Mouse (Mus musculus): ENCODE results near the gene 5730455P16Rik. TPM values are rescaled to one million over a fixed set of nuclear protein-coding genes. Genes with fewer than 3 reads are reported as not detected.

Gene 5730455P16Rik
- polyA plus RNA-seq, 1 experiment from 2014 or later = 46.4 TPM

DNA sequence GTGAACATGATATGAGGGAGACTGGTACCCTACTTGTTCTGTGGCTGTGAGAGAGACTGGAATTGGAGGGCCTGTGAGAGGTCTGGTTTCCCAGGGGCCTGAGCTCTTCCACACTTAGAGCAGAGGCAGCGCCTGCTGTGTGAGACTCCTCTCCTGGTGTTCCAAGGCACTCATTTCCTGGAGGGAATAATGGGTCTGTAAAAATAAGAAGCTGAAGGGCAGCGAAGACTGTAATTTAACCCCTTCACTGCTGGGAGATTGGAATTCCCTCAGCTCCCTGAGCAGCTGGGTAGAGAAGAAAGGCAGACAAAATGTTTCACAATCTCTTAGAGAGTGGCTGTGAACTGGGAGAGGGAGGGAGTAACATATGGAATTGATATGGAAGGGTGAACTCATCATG is 35.4 kb downstream of the 5730455P16Rik start:
- Histone ChIP-seq H3K4me1 (ENCODE audit: control insufficient read depth, insufficient read depth, low read length) (no peaks in the 10 kb centered on the region), H3K27me3 (ENCODE audit: control insufficient read depth, insufficient read depth, low read length) (no peaks in the 10 kb centered on the region), H3K4me2 (ENCODE audit: low read depth, low read length) (no peak overlapping the region), H3K9ac (replicated peaks; ENCODE audit: low read depth, low read length) (no peak overlapping the region), H3K4me3 (ENCODE audit: low read depth, low read length) (no peak overlapping the region), H3K36me3 (ENCODE audit: control insufficient read depth, insufficient read depth, low read length) (no peaks in the 10 kb centered on the region), H3K9me3 (ENCODE audit: control insufficient read depth, low read length) (no peaks in the 10 kb centered on the region), H3K27ac (ENCODE audit: low read depth, low read length) (no peak overlapping the region)
- ATAC-seq (ENCODE audit: low read depth) = no peak
- 5% methylated on average over 2 of the region's 2 CpGs for WGBS

DNA sequence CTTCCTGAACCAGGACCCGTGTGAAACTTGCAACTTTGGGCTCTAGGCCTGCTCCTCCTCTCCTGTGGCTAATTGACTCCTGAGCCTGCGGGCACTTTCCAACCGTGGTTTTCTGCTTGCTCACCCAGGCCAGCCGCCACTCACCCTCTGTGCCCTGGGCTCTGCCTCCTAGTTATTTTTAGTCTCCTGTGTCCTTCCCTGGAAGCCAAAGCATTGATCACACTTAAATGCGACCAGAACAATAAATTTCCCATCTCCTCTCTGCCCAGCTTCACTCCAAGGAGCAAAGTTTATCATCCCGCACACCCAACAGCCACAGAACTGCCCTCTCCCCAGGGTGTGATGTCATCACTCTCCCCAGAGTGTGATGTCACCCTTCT is 41.5 kb downstream of the 5730455P16Rik start:
- ATAC-seq (ENCODE audit: low read depth) = no peak
- H3K27me3 ChIP-seq (ENCODE audit: control insufficient read depth, insufficient read depth, low read length) = no peaks in the 10 kb centered on the region
- H3K9ac ChIP-seq (replicated peaks; ENCODE audit: low read depth, low read length) = no peak overlapping the region
- 2% methylated on average over 6 of the region's 6 CpGs for WGBS
- H3K27ac ChIP-seq (ENCODE audit: low read depth, low read length) = peak overlapping the region; percentile 52
- H3K4me3 ChIP-seq (ENCODE audit: low read depth, low read length) = no peak overlapping the region
- no peak overlapping the region for H3K4me2 ChIP-seq (ENCODE audit: low read depth, low read length)
- no peaks in the 10 kb centered on the region for H3K36me3 ChIP-seq (ENCODE audit: control insufficient read depth, insufficient read depth, low read length)
- peaks cover 13% of the 10 kb centered on the region for H3K4me1 ChIP-seq (ENCODE audit: control insufficient read depth, insufficient read depth, low read length)
- no peaks in the 10 kb centered on the region for H3K9me3 ChIP-seq (ENCODE audit: control insufficient read depth, low read length)

DNA sequence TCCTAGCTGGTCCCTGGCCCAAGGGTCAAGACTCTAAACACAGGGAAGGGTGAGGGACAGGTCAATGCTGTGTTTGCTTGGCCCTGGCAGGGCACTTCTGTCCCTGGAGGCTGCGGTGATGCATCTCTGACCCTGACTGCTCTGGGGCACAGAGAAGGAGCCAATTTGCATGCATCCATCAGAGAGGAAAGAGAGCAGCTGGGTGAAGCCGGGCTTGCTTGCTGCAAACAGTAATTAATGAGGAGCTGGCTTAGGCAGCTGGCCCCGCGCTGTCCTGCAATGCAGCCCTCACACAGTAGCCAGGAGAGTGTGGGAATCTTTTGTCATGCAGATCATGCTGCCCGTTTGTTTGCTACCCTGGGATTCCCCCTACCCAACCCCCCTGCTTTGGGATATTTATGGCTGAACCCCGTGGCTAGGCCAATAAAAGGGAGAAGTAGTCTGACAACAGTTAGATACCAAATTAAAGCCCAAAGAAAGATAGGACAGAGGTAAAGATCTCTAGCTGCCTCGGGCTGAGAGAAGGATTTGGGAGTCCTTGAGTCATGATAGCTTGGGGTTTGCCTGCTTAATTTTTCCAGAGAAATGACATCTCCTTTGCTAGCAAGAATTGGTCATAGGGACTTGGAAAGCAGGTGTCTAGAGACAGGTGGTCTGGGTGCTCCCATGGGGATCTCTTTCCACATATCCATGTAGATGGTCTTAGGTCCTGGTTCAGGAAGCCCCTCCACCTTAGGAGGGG is 42.1 kb downstream of the 5730455P16Rik start:
- ATAC-seq (ENCODE audit: low read depth) = peak; percentile 90
- Histone ChIP-seq H3K9me3 (ENCODE audit: control insufficient read depth, low read length) (no peaks in the 10 kb centered on the region), H3K4me1 (ENCODE audit: control insufficient read depth, insufficient read depth, low read length) (peaks cover 13% of the 10 kb centered on the region), H3K36me3 (ENCODE audit: control insufficient read depth, insufficient read depth, low read length) (no peaks in the 10 kb centered on the region), H3K4me2 (ENCODE audit: low read depth, low read length) (no peak overlapping the region), H3K27me3 (ENCODE audit: control insufficient read depth, insufficient read depth, low read length) (no peaks in the 10 kb centered on the region), H3K27ac (ENCODE audit: low read depth, low read length) (peak overlapping the region; percentile 52), H3K4me3 (ENCODE audit: low read depth, low read length) (no peak overlapping the region), H3K9ac (replicated peaks; ENCODE audit: low read depth, low read length) (no peak overlapping the region)
- under 1% methylated on average over 7 of the region's 7 CpGs for WGBS

DNA sequence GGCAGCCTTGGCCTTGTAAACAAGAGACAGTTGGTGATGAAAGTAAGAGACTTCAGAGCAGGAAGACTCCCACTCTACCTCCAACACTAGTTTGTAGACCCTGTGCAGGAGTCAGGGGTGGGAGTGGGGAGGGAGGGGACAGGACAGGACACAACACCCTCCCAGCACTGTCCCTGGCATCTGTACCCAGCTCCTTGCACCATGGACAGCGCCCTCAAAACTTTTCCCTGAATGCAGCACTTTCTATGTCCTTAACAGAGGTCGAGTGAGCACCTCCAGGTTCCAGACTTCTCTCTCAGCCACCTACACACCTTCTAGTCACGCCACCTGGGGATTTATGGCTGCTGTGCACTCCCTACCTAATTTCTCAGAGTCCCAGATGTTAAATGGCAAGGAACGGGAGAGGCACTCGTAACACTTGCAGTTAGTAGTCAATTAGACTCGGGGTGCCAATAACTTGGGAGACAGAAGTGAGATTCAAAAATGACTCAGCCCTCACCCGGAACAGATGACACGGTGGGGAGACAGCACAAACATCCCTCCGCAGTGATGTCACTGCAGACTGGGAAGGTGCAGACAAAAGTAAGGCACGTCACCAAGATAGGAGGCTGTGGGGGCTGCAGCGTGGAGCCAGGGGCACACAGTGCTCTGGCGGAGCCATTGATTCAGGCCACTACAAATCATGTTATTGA is 45.0 kb downstream of the 5730455P16Rik start:
- Histone ChIP-seq H3K36me3 (ENCODE audit: control insufficient read depth, insufficient read depth, low read length) (no peaks in the 10 kb centered on the region), H3K4me2 (ENCODE audit: low read depth, low read length) (no peak overlapping the region), H3K9ac (replicated peaks; ENCODE audit: low read depth, low read length) (no peak overlapping the region), H3K4me3 (ENCODE audit: low read depth, low read length) (no peak overlapping the region), H3K4me1 (ENCODE audit: control insufficient read depth, insufficient read depth, low read length) (peaks cover 13% of the 10 kb centered on the region), H3K27me3 (ENCODE audit: control insufficient read depth, insufficient read depth, low read length) (no peaks in the 10 kb centered on the region), H3K27ac (ENCODE audit: low read depth, low read length) (no peak overlapping the region), H3K9me3 (ENCODE audit: control insufficient read depth, low read length) (no peaks in the 10 kb centered on the region)
- 38% methylated on average over 12 of the region's 12 CpGs for WGBS
- no peak for ATAC-seq (ENCODE audit: low read depth)

DNA sequence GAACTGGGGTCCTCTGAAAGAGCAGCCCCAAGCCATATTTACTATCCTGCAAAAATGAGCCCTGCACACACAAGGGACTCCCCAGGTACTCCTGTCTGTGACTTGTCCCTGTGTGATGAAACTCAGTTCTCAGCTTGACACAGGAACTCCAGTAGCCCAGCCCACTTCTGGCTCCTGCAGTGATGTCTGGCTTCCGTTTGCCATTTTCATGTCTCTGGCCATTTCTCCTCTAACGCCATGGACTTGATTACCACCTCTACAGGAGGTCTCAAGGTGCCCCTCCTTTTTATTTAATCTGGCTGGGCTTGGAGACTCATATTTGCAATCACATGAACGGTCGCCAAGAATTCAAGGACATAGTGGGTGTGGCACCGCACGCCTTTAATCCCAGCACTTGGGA is 53.2 kb downstream of the 5730455P16Rik start:
- Histone ChIP-seq H3K27me3 (ENCODE audit: control insufficient read depth, insufficient read depth, low read length) (no peaks in the 10 kb centered on the region), H3K36me3 (ENCODE audit: control insufficient read depth, insufficient read depth, low read length) (no peaks in the 10 kb centered on the region), H3K9me3 (ENCODE audit: control insufficient read depth, low read length) (no peaks in the 10 kb centered on the region), H3K27ac (ENCODE audit: low read depth, low read length) (no peak overlapping the region), H3K4me2 (ENCODE audit: low read depth, low read length) (no peak overlapping the region), H3K4me3 (ENCODE audit: low read depth, low read length) (no peak overlapping the region), H3K4me1 (ENCODE audit: control insufficient read depth, insufficient read depth, low read length) (no peaks in the 10 kb centered on the region), H3K9ac (replicated peaks; ENCODE audit: low read depth, low read length) (no peak overlapping the region)
- WGBS = 88% methylated on average over 6 of the region's 6 CpGs
- ATAC-seq (ENCODE audit: low read depth) = no peak

DNA sequence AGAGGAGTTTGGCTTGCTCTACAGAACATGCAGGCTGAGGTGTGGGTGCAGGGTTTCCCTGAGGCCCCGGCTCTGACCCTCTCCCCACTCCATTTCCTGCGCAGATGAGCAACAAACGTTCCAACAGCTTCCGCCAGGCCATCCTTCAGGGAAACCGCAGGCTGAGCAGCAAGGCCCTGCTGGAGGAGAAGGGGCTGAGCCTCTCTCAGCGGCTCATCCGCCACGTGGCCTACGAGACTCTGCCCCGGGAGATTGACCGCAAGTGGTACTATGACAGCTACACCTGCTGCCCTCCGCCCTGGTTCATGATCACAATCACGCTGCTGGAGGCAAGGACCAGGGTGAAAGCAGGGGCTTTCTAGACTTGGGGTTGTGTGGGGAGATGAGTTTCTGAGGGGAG is 54.6 kb downstream of the 5730455P16Rik start:
- H3K9me3 ChIP-seq (ENCODE audit: control insufficient read depth, low read length) = no peaks in the 10 kb centered on the region
- WGBS = 45% methylated on average over 13 of the region's 13 CpGs

DNA sequence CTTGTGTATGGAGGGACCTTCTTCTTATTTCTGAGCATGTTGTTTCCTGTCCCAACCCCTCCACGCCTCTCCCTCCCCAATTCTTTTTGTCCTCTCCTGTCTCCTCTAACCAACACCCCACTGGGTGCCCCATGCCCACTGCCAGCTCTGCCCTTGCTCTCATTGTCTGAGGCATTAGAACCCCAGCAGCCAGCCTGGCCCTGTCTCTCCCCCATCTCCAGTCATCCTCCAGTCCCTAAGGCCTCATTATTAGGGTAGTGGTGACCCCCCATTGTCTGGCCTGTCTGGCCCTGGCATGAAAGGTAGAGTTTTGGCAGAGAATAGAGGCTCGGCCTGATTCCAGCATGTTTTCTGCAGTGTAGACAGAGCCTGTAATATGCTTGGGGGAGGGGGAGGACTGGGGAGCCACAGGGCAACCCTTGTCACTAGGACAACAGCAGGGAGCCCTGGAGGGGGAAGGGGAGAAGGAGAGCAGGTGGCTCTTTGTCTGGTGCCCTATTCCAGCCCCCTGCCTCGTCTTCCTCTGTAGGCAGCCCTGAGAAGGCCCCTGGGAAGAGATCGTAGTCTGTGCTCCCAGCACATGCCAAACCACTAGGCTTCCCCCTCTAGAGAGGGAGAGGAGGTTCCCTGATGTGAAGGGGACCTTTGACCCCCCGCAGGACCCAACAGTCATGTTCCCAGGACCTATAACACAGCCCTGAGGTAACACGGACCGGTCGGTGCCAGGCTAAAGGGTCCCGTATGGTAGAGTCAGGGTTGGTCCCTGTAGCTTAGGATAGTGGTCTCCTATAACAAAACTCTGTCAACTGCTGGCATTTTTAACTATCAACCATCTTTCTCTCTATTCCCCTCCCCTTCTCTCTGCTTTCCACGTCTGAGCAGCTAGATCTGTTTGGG is 61.8 kb downstream of the 5730455P16Rik start:
- Histone ChIP-seq H3K4me2 (ENCODE audit: low read depth, low read length) (no peak overlapping the region), H3K36me3 (ENCODE audit: control insufficient read depth, insufficient read depth, low read length) (no peaks in the 10 kb centered on the region), H3K9ac (replicated peaks; ENCODE audit: low read depth, low read length) (no peak overlapping the region), H3K9me3 (ENCODE audit: control insufficient read depth, low read length) (no peaks in the 10 kb centered on the region), H3K4me1 (ENCODE audit: control insufficient read depth, insufficient read depth, low read length) (peaks cover 18% of the 10 kb centered on the region), H3K27me3 (ENCODE audit: control insufficient read depth, insufficient read depth, low read length) (no peaks in the 10 kb centered on the region), H3K27ac (ENCODE audit: low read depth, low read length) (peak overlapping the region; percentile 55; the same call in 1 of the 2 replicates), H3K4me3 (ENCODE audit: low read depth, low read length) (no peak overlapping the region)
- WGBS = 25% methylated on average over 10 of the region's 10 CpGs
- peak; percentile 81 for ATAC-seq (ENCODE audit: low read depth)

More for the DNA sequence above, 54.6 kb downstream of the 5730455P16Rik start:
- no peaks in the 10 kb centered on the region for H3K36me3 ChIP-seq (ENCODE audit: control insufficient read depth, insufficient read depth, low read length)
- H3K4me3 ChIP-seq (ENCODE audit: low read depth, low read length) = no peak overlapping the region
- ATAC-seq (ENCODE audit: low read depth) = no peak
- no peak overlapping the region for H3K4me2 ChIP-seq (ENCODE audit: low read depth, low read length)
- no peak overlapping the region for H3K27ac ChIP-seq (ENCODE audit: low read depth, low read length)
- no peaks in the 10 kb centered on the region for H3K27me3 ChIP-seq (ENCODE audit: control insufficient read depth, insufficient read depth, low read length)
- no peaks in the 10 kb centered on the region for H3K4me1 ChIP-seq (ENCODE audit: control insufficient read depth, insufficient read depth, low read length)
- H3K9ac ChIP-seq (replicated peaks; ENCODE audit: low read depth, low read length) = no peak overlapping the region

DNA sequence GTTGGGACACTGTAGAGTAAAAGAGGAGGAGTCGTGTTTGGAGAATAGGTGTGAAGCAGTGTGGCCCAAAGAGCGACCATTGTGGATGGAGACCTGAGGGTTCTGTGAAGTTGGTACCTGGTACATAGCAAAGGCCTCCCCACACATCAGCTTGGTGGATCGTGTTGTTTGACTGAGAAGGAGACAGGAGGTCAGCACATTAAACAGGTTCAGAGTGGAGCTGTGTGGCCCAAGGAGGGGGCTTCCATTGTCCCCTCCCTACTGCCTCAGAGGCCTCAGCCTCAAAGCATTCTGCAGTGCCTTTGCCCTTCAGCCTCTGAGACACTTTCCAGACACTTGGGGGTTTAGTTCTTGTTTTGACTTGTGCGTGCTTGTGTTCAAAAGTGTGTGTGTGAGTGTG is 63.9 kb downstream of the 5730455P16Rik start:
- Histone ChIP-seq H3K36me3 (ENCODE audit: control insufficient read depth, insufficient read depth, low read length) (no peaks in the 10 kb centered on the region), H3K9ac (replicated peaks; ENCODE audit: low read depth, low read length) (no peak overlapping the region), H3K4me2 (ENCODE audit: low read depth, low read length) (no peak overlapping the region), H3K4me1 (ENCODE audit: control insufficient read depth, insufficient read depth, low read length) (peaks cover 22% of the 10 kb centered on the region), H3K27me3 (ENCODE audit: control insufficient read depth, insufficient read depth, low read length) (no peaks in the 10 kb centered on the region), H3K4me3 (ENCODE audit: low read depth, low read length) (no peak overlapping the region), H3K9me3 (ENCODE audit: control insufficient read depth, low read length) (no peaks in the 10 kb centered on the region), H3K27ac (ENCODE audit: low read depth, low read length) (no peak overlapping the region)
- ATAC-seq (ENCODE audit: low read depth) = no peak
- 62% methylated on average over 4 of the region's 4 CpGs for WGBS

Measured in neural tube, embryonic 14.5 days (tissue).